Mouse (Mus musculus) c-Kit-negative CD71-positive TER-119-positive erythroid progenitor cells, embryonic 14.5 days (primary cell): ENCODE results near the gene Fbxo47.

Source experiments
- DNase-seq: peaks from one replicate; pipeline ENCODE4 v3.0.0-alpha.2; 2013; ENCODE audit warnings: low read depth, low spot score

Gene Fbxo47

DNA sequence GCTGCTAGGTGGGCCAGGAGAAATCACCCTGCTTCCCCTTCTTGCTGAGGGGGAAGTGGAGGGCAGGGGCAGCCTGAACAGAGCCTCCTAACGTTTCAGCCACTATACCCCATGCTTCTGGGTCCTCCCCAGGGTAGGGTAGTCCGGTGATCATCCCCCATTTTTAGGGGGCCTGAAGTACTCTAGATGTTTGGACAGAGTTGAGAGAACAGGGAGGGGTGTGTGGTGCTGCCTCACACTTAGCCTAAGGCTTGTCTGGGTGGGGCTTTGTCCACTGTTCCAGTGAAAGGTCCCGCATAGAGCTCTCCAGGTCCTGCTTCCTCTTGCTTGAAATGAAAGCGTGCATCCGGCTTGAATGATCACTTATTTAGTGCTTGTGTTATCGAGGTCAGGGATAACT, 53.5 kb downstream of the Fbxo47 start:
- DNase-seq, result no peak

DNA sequence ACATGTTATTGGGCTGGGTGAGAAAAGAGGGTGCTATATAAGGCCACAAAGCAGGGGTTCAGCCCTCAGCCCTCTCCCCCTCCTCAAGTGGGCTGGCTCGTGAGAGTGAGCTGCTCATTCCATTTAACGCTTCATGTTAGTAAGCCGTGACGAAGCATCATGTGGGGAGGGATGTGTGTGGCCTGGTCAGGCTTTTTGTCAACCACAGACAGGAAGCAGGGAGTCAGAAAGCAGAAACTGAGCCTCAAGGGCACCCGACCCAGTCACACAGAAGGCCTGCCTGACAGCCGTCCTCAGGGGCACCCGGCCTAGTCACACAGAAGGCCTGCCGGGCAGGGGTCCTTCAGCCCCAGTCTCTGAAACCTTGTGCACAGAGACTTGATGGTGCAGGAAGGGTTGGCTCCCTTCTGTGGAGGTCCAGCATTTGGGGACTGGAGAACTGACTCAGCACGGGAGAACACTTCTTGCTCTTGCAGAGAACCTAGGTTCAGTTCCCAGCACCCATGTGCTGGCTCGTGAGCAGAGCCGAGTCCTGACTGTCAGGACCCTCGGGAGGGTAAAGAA, 54.0 kb downstream of the Fbxo47 start:
- no peak for DNase-seq

DNA sequence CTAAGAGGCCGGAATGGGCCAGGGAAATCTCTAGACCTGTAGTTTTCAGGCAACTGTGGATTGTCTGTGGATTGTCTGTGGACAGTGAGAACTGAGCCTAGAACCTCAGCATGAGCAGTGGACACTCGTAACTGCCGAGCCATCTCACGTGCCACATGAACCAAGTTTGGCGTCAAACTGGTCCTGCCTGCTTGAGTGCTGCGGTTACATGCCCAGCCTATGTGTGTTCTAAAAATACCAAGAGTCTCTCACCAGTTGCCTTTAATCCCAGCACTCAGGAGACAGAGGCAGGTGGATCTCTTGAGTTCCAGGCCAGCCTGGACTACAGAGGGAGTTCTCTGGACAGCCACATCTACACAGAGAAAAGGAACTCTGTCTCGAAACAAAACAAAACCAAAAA, 54.6 kb downstream of the Fbxo47 start:
- no peak for DNase-seq

DNA sequence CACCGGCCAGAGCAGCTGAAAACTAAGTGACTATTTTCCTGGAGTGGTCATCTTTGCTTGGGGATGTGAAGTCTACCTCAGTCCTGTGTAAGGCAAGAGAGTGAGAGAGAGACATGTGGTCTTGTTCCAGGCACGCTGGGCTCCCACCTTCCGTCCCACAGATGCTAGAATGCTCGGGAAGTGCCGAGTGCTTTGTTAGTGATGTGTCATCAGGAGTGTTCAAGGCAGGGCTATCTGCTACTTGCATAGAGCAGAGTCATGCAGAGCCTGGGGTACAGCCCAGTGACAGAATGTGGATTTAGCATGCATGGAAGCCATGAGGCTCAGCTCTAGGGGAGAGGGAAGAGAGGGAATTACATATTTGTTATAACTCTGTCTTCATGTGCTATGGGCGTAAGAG, 56.3 kb downstream of the Fbxo47 start:
- DNase-seq, result no peak

DNA sequence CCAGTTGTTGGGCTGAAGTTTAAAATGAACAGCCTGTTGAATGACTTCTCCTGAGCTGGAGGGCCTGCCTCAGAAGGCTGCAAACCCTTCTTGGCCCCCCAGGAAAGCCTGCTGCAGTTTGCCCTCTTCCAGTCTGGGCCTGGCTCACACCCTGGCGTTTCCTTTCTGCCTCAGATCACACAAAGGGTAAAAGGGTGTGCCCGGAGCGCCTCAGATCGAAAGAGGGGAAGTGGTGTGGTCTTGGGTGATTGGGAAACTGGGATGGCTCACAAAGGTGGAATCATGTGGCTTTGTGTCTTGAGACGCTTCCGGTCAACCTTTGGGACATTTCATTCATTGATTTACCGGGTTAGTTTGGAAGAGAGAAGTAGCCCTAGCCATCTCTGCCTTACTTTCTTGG, 57.5 kb downstream of the Fbxo47 start:
- DNase-seq, result no peak

DNA sequence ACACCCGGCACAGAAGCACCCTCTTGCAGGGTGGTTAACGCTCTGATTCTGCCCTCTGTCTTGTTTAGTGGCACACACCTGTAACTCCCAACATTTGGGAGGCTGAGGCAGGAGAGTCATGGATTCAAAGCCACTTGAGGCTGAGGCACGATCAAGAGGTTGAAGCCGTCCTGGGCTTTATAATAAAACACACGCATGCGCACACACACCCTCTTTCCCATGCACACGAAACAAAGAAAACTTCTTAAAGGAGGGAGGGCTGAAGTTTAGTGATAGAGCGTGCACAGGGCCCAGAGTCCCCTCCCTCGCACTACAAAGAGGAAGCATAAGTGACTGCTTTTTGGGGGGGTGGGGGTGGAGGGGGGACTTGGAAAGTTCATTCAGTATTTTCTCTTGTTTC, 58.0 kb downstream of the Fbxo47 start:
- DNase-seq, result no peak

DNA sequence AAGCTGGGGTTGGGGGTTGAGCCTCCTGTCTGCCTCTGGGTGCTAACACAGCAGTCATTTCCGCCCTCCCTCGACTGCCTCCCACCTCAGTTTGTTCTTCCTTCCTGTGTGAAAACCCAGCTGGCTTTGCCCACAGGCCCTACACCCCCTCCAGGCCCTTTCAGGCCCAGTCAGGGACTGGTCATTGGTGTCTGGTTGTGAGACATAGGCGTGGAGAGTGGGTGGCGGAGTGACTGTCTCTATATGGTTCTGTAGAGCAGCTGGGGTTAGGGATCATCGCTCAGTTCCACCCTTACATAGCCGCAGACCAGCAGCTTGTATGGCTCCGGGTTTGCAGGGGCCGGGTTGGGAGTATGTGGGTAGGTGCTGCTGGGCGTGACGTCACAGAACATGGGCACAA, 58.7 kb downstream of the Fbxo47 start:
- DNase-seq, result no peak

DNA sequence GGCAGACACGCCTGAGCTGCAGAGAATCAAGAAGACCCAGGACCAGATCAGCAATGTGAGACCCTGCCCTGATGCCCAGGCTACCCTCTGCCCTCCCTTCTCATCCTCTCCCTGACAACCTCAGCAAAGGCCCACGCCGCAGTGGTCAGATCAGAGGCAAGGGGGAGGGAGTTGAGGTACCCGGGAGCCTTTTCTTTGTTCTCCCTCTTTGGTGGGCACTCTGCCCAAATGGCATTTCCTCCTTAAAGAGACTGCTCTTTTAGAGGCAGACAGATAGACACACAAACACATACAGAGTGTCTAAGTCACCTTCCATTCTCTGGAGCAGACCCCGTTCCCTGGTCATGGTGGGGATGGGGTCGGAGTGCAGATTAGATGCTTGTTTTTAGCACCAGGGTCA, 59.1 kb downstream of the Fbxo47 start:
- no peak for DNase-seq

DNA sequence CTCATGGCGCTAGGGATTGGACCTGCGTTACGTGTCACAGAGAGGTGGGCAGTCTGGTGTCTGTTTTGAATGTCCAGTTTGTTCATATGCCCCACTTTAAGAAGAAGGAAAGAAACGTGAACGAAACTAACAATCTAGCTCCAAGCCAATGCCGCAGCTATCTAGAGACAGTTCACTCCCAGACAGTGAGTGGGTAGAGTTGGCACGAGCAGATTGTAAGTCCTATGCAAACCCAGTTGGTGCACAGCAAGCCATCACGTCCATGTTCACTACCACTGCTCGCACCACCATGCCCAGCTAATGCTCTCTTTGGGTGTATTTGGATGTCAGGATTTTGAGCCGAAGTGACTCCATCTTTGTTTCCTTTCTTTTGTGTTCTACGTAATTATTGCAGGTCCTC, 59.8 kb downstream of the Fbxo47 start:
- DNase-seq, result no peak

DNA sequence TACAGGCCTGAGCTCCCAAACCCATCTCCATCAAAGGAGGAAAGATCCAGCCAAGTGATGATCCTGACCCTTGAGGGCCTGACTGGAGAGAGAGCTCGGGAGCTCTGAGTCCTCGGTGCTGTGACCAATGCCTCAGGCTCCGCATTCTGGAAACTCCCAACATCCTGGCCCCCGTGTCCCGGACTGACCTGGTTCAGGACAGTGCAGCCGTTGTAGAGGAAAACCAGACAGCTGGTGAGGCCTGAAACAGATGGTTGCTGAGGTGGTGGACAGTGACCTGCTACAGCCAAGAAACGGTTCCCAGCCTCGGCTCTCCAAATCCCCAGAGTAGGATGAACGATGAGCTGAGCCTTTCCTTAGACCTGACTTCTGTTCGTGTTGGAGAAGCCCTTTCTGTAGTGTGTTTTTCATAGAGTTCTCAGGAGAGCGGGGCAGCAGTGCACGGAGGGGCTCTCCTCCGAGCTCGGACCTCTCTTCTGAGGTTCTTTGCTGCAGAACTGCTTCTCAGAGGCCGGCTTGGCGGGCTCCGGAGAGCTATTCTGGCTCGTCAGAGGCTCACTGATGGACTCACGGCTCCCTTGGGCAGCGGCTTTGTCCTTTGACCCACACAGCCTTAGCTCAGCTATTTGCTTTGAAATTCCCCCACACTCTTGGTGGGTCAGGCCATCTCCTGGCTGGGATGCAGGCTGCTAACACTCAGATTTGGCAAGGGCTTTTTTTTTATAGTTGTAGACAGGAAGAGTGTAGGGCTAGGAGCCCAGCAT, 60.9 kb downstream of the Fbxo47 start:
- DNase-seq, result no peak

DNA sequence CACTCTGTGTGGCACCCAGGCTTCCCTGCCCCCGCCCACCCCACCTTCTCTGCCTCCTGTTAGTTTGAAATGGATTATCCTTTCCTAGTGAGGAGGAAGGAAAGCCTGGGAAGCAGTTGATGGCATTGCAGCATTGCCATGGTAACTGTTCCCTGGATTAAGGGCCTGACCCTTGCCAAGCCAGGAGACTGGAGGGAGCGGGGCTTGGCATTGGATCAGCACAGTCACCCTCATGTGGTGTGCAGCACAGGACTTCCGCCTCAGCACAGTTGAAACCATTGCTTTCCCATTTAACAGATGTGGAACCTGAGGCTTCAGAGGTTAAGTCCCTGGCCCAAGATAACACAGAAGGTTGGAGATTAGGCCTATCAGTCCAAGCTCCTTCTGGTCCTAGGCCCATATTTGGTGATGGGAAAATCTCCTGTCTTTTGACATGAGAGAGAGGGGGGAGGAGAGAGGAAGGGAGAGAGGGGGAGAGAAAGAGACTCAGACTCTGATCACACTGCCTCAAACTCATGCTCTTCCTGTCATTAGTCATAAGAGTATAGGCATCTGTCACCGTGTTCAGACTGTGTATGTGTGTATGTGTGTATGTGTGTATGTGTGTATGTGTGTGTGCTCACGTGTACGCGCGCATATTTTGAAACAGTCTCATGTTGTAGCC, 62.4 kb downstream of the Fbxo47 start:
- DNase-seq, result no peak

DNA sequence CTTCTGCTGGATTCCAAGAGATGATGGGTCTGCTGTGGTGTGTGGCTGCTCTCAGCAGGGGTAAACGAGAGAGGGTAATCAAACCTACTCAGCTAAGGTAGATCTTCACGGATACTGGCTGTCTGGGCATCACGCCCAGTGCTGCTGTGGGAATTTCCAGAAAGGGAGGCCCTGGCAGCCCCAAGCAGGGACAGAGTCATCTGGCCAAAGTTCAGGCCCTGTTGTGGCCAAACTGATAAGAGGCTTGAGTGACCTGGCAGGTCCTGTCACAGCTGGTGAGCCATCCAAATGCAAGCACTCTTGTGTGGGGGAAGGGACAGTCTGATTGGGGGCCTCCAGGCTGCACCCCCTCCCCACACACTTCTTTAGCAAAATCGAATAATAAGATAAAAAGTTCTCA, 63.1 kb downstream of the Fbxo47 start:
- no peak for DNase-seq

DNA sequence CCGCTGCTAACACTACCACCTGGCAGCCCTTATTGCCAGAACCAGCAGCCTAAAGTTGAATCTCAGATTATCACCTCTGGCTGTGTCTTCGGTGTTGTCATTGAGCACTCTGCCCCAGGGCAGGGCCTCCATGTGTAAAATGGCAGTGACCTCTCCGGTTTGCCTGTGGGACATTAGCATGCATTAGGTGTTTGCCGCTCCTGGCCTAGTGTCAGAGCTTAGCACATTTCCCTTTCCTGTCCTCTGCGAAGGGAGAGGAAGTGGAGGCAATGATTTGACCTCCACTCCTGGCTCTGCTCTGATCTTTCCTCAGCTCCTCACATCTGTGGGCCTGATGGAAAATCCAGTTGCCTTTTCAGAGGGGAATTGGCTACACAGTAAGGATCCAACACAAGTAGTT, 64.0 kb downstream of the Fbxo47 start:
- DNase-seq, result no peak

DNA sequence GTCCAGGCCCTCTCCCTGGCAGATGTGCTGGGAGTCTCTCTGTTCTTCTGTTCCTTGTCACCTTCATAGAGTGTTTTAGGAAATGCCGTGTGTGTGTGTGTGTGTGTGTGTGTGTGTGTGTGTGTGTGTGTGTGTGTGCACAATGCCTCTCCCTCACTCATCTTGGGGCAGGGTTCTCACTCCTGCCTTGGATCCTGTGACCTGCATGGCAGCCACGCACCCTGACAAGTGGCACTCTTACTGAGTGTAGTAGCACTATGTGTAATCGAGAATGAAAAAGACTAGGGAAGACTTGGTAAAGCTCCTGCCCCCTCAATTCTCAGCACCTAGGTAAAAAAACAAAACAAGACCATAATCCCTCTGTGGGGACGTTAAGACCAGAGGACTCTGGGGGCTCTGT, 64.9 kb downstream of the Fbxo47 start:
- no peak for DNase-seq

DNA sequence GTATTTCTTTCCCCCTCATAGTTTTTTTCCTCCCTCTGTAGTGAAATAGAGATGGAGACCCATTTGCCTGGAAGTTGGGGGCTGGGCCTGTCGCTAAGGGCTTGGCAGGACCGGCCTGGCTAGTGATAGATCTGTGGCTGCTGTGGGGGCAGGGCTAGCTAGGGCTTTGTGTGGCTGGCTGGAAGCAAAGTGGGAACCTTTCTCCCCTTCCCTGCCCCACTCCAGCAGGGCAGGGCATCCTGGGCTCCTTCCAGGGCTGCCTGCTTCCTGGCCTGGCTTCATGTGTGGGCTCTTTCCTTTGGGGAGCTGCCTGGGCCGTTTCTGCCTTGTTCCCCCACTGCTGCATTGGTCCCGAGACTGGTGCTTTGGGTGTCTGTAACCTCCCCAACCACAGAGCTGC, 65.4 kb downstream of the Fbxo47 start:
- no peak for DNase-seq

DNA sequence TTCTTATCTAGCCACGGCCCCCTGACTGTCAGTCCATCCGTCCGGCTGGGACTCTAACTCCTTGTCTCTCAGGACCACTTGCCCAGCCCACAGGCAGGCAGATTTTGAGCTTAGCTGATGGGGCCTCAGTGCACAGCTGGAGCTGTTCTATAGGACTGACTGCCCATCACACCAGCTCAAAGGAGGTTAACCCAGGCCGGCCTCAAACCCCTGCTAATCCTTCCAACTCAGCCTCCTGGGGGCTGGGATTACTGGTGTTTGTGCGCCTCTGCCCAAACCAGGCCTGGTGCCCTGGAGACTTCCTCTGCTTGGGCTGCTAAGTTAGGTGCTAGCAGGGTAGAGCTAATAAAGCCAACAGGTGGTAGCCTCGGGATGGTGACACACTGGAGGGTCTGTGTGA, 66.0 kb downstream of the Fbxo47 start:
- no peak for DNase-seq

DNA sequence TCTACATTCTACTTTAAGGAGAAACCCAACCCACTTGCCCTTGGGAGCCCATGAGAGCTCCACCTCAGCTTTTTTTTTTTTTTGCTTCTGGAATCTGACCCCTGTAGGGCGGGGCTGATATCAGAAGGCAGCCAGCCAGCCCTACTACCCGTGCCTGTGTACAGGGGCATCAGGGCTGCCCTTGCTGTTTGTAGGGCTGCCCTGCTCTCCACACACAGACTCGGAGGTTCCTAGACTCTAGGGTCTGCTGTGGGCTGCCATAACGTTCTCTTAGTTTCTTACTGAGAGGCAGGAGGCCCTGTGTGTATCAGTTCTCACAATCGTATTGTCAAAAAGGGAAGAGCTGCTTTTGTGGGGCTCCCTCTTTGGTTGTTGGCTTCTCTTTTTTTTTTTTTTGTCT, 66.6 kb downstream of the Fbxo47 start:
- no peak for DNase-seq

DNA sequence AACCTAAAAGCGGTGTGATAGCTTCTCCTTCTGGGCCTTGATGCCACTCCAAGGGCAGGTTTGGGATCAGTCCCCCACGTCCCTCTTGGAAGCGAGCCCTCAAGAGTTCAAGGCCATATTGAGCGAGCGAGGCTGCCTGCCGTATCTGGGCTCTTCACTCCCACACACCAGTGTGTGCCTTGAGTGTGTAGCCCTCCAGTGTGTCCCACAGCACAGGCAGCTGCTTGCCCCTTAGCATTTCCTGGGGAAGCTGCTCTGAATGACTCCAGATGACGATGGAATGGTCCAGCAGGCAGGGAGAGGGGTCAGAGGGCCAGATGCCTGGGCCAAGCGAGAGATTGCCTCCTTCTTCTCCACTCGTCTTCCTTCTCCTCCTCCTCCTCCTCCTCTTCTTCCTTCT, 67.0 kb downstream of the Fbxo47 start:
- no peak for DNase-seq

DNA sequence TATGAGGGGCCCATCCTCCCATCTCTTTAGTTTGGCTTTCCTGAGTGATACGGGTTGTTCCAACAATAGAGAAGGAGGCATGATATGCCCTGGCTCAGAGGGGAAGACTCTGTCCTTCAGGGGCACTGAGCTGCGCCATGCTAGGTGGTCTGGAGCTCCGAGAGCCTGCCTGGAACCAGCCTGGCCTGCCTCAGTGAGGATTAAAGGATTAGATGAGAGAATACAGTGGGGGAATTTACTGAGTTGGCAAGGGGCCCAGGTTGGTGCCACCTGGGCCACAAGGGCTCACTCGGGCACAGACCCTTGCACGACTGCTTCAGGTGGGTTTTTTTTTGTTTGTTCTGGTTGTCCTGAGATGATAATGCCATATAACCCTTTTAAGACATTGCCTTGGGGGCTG, 67.8 kb downstream of the Fbxo47 start:
- no peak for DNase-seq

DNA sequence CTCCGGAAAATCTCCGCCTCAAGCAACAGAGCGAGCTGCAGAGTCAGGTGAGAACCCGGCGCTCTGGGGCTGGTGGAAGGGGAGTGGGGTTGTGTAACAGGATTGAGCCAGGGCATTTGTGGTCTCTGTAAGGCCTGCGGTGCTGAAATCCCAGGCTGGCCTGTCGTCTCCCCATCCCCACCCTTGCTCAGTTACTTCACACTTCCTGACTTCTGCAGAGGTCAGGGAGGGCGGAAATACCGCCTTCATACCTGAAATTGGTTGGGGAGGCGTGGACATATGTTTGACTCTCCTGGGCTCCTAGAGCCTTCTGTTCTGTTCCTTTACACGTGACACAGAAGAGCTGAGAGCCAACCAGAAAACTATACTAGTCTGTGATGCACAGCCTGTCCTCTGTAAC, 68.2 kb downstream of the Fbxo47 start:
- DNase-seq, result no peak

DNA sequence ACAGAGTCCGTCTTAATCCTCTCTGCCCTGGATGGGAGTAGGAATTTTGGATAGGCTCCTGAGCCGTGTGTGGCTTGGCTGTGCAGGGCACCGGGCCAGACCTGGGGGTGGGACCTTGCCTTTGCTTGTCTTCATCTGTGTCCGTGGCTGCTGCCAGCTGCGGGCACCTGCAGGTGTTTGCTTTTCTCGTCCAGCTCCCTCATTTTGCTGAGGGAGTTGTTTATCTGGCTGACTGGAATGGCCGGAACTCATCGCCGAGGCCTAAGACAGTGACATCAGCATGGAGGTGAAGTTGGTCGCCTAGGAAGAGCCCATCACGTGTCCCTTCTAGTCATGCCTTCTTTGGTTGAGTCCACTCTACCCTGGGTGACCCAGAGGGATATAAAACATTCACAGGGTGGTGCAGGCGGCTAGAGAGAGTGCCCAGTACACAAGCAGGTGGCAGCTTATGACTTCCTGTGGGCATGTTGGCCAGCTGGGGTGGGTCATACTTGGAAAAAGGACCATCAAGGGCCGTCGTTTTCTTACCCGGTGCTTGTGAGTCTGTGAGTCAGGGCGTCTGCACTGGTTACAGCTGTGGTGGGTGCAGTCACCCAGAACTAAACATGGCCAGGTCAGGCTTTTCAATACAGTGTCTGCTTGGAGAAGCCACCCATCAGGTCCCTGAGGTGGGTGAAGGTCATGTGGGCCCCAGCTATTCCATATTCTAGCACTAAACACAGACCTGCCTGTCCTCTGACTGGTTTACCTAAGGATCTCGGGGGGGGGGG, 70.0 kb downstream of the Fbxo47 start:
- no peak for DNase-seq

DNA sequence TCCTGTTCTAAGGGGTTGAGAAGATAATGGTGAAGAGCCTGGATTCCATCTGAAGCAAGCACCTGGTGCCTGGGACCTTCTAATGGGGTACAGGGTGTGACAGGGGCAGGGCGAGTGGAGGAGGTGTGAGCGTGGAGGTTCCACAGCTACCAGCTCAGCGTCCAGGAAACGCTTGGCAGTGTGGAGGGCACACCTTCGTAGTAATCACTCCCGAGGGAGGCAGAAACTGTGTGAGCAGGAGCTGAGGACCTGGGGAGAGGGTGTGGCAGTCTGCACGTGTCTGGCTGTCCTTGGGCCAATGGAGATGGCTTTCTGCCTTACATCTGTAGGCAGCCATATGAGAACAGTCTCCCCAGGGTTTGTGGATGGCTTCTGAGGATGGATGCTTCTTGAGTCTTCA, 70.9 kb downstream of the Fbxo47 start:
- no peak for DNase-seq

DNA sequence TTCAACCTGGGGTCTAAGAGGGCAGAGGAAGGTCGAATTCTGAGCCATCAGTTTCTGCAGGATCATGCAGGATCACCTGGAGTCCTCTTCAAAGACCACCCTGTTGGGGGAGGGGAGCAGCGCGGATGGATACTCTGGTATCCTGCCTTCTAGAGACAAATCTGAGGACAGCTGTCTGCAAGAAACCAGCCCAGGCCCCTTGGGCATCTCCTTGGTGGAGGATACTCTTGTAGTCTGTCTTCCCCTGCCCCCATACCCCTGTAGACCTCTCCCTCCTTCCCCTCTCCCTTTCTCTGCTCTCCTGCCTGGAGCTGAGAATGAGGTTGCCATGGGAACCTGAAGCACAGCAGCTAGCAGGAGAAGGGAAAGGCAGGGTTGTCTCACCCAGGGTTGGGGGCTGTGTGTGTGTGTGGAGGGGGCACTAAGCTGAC, 71.4 kb downstream of the Fbxo47 start:
- no peak for DNase-seq
